Mouse (Mus musculus) megakaryocyte, embryonic 14.5 days (primary cell): Measurements from ENCODE around the gene Olfr1360. TPM values are rescaled to one million over a fixed set of nuclear protein-coding genes. Genes with fewer than 3 reads are reported as not detected.

Experiments used
- H3K27me3 ChIP-seq: replicated peaks from 2 replicates; pipeline ENCODE3; 2012; ENCODE audit warnings: inconsistent platforms
- H3K36me3 ChIP-seq: replicated peaks from 2 replicates; pipeline ENCODE3; 2012; ENCODE audit warnings: low read length, inconsistent platforms, mixed read lengths
- H3K4me1 ChIP-seq: 2 replicates; pipeline ENCODE4 v1.6.1; 2012; ENCODE audit warnings: inconsistent platforms
- H3K4me3 ChIP-seq: replicated peaks from 2 replicates; pipeline ENCODE3; 2012; ENCODE audit warnings: moderate library complexity, mild to moderate bottlenecking, inconsistent platforms
- H3K9me3 ChIP-seq: 2 replicates; pipeline ENCODE4 v1.6.1; 2012; ENCODE audit warnings: inconsistent platforms
- FLI1 ChIP-seq: IDR thresholded peaks from 2 replicates; pipeline ENCODE4 v1.6.1; 2012; ENCODE audit warnings: low read length, inconsistent platforms, mixed read lengths
- GATA1 ChIP-seq: IDR thresholded peaks from 3 replicates; pipeline ENCODE4 v1.6.1; 2012; ENCODE audit warnings: mixed read lengths, low read length, inconsistent platforms, borderline replicate concordance
- polyA plus RNA-seq: library from polyadenylated mRNA; stranded (reverse); fragments of >175 nt; gene quantifications from 2 replicates; pipeline ENCODE4 v1.2.3, GENCODE M21; 2012; ENCODE audit warnings: low replicate concordance; ENCODE audit not compliant: insufficient read depth

Olfr1360 gene
- polyA plus RNA-seq, 1 experiment, result not detected

DNA sequence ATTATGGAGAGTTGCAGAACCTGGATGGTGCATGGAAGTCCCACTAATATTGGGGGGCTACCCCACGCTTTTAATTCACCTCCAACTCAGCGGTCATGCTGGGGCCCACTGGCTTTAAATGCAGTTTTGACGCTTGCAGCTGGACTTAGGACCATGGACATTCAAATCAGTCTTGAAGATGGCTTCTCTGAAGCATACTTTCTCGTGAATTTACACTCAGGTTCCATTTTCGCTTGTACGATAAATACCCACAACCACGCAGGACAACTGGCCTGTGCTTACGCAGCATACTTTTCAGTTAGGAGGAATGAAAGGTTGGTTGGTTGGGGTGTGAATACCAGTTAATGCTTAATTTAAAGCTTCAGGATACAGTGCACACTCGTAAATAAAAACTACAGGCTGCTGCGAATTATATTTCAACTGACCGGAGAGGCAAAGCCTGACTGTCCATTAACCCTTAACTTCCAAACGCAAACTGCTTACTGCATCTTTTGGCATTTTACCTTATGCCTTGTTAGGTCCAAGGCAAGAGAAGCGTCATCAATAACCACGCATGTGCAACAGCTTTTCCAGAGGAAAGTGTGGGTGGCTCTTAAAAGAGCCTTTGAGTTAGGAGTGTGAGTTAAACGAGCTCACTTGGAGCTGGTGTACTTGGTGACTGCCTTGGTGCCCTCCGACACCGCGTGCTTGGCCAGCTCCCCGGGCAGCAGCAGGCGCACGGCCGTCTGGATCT is 38.1 kb upstream of the Olfr1360 start:
- no peaks in the 10 kb centered on the region for H3K9me3 ChIP-seq
- no peaks in the 10 kb centered on the region for H3K36me3 ChIP-seq
- no peaks in the 10 kb centered on the region for H3K27me3 ChIP-seq
- H3K4me1 ChIP-seq, result peaks cover 49% of the 10 kb centered on the region
- no peak for TF ChIP-seq GATA1
- TF ChIP-seq FLI1, result no peak
- peak overlapping the region; percentile 89 for H3K4me3 ChIP-seq

DNA sequence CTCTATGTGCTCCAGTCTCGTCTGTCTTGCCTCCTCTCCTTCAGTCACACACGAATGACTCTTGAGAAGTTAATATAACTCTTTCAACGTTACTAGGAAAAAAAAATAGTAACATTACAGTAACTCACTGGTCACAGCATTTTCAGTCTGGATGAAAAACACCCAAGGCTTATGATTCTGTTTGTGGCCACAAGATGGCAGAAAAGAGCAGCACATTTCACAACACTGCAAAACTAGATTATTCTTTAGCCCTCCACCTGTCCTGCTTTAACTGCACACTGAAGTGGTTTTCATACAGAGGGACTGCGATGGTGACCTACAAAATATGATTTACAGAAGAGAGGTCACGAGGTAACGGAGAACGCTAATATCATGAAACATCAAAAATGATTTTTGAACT is 37.5 kb upstream of the Olfr1360 start:
- Histone ChIP-seq H3K4me1 (peaks cover 43% of the 10 kb centered on the region), H3K27me3 (no peaks in the 10 kb centered on the region), H3K36me3 (no peaks in the 10 kb centered on the region), H3K9me3 (no peaks in the 10 kb centered on the region), H3K4me3 (peak overlapping the region; percentile 89)
- no peak for TF ChIP-seq GATA1
- no peak for TF ChIP-seq FLI1

DNA sequence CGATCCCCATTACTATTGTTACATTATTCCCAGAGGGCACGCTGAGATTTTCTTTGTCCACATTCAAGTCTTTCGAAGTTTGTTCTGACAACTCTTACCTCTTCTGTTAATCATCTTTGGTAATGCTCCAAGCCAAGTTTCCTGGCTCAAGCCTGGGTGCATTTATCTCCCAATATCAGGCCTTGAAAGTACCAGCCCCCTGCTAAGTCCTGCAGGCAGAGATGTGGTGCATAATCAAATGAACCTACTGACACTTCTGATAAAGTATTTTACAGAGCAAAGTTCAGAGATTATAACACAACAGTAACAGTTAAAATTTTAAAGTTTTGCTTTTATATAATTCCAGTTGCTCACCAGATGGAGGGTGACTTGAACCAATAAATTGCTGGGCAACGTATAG is 34.5 kb upstream of the Olfr1360 start:
- Histone ChIP-seq H3K27me3 (peaks cover 2% of the 10 kb centered on the region), H3K4me1 (peaks cover 24% of the 10 kb centered on the region), H3K36me3 (no peaks in the 10 kb centered on the region), H3K9me3 (no peaks in the 10 kb centered on the region), H3K4me3 (no peak overlapping the region)
- TF ChIP-seq FLI1, result no peak
- no peak for TF ChIP-seq GATA1

DNA sequence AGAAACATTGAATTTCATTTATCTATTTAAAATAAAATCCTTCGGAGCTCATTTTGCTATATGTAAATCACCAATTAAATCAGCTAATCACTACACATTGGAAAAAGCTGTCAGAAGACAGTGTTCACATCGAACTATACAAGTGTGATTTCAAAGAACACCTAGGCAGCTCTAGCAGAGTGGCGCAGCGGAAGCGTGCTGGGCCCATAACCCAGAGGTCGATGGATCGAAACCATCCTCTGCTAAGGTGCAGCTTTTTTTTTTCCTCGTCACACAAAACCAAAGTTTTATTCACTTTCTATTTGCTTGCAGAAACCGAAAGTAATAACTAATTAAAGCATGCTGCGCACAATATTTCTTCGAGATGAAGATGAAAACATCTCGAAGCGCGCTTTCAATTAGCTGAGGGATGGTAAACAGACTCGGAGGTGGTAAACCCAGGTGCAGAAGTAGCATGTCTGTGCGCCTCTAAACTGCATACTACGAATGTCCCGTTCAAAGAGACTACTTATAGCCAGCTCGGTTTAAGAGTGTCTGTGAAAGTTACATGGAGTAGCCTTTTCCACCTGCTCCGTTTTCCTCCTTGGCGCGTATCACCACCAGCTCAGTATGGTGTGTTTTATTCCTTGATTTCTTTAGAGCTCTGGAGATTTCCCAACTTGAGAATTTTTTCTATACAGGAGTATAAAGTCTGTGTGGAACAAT is 33.8 kb upstream of the Olfr1360 start:
- H3K9me3 ChIP-seq, result no peaks in the 10 kb centered on the region
- H3K4me1 ChIP-seq, result peaks cover 22% of the 10 kb centered on the region
- peak overlapping the region; percentile 93 for H3K4me3 ChIP-seq
- TF ChIP-seq GATA1, result no peak
- no peak for TF ChIP-seq FLI1
- no peaks in the 10 kb centered on the region for H3K36me3 ChIP-seq
- peaks cover 2% of the 10 kb centered on the region for H3K27me3 ChIP-seq

DNA sequence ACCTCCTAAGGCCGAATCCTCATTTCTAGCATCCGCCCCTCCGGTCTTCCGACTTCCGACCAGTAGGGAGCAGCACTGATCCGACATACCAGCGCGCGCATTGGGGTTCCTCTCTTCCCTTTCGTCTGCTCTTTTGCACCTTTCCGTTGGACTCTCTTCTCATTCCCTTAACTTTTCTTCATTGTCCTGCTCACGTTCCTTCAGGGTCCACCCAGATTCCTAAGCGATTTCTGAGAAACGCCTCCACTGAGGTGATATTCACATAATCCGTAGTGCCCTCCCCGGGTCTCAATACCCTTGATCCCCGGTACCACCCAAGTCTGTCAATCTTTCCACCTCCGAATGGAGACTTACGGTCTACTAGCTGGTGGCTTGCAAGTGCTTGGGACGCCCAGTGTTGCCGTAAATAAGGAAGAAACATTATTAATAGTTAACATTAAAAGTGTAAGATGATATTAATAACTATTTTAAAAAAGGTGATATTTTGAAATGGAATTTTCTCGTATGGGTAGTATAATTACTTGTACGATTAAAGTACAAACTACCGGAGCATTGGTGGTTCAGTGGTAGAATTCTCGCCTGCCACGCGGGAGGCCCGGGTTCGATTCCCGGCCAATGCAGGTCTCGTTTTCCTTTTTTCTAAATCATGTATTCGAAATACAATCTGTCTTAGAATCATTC is 33.0 kb upstream of the Olfr1360 start:
- Histone ChIP-seq H3K4me3 (peak overlapping the region; percentile 93), H3K27me3 (peaks cover 2% of the 10 kb centered on the region), H3K36me3 (no peaks in the 10 kb centered on the region), H3K9me3 (no peaks in the 10 kb centered on the region), H3K4me1 (peaks cover 19% of the 10 kb centered on the region)
- TF ChIP-seq FLI1 (no peak), GATA1 (no peak)

DNA sequence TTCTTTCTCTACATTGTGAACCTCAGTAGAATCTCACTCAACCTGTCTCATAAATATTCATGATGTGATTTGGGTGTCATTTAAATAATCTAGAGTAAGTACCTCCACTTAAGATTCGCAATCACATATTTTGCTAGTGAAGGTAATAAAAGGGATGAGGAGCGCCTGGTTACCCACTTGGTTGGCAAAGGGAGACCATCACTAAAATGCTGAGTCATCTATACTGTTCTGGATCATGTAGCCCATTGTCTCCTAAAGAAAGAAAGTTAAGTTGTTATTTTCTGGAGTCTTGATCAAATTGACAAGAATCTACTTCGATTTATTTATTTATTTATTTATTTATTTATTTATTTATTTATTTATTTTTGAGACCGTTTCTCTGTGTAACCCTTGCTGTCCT is 29.5 kb upstream of the Olfr1360 start:
- H3K27me3 ChIP-seq, result peaks cover 5% of the 10 kb centered on the region
- H3K4me3 ChIP-seq, result no peak overlapping the region
- TF ChIP-seq FLI1 (no peak), GATA1 (no peak)
- peaks cover 11% of the 10 kb centered on the region for H3K4me1 ChIP-seq
- H3K36me3 ChIP-seq, result no peaks in the 10 kb centered on the region
- no peaks in the 10 kb centered on the region for H3K9me3 ChIP-seq

DNA sequence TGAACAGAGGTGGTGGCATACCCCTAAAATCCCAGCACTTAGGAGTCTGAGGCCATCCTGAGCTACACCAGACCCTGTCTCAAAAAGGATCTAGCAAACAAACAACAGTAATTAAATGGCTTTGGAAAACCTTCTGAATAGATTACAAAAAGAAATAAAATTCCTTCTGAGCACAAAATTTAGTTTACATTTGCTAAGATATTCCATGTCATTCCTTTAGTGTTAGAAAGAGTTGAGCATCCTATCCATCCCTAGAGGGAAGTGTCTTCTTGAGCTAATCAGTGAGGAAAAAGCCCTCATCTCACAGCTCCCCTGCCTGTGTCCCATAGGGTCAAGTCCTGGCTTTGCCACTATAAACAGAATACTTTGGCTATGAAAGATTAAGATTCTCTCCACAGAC is 20.6 kb upstream of the Olfr1360 start, which contains the start of gene Olfr1359:
Olfr1359 (plus strand) TSS at position 301 of the 400 bp plus-strand sequence.
- no peaks in the 10 kb centered on the region for H3K9me3 ChIP-seq
- H3K36me3 ChIP-seq, result no peaks in the 10 kb centered on the region
- no peak for TF ChIP-seq GATA1
- no peak for TF ChIP-seq FLI1
- peaks cover 6% of the 10 kb centered on the region for H3K27me3 ChIP-seq
- peaks cover 12% of the 10 kb centered on the region for H3K4me1 ChIP-seq
- no peak within 1 kb of the TSS for H3K4me3 ChIP-seq

DNA sequence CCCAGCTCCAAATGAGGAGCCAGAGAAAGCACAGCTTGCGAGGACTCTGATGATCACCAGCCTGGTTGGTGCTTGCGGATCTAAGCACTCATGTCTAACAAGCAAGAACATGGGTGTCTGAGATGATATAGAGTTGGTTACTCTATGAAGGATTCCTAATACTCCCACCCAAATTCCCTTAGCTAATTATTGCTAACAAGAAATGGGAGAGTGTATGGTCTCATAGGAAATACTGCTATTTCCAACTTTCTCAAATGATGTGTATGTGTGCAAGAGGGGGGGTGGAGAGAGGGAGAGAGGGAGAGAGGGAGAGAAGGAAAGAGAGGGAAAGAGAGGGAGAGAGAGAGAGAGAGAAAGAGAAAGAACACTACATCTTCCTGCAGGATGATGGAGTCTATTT is 13.9 kb downstream of the Olfr1360 start, which contains the start of gene Olfr1361:
Olfr1361 (minus strand) TSS at position 101 of the 400 bp plus-strand sequence.
- H3K9me3 ChIP-seq, result peaks cover 5% of the 10 kb centered on the region; the same call in 1 of the 2 replicates
- TF ChIP-seq GATA1, result no peak
- TF ChIP-seq FLI1, result no peak

DNA sequence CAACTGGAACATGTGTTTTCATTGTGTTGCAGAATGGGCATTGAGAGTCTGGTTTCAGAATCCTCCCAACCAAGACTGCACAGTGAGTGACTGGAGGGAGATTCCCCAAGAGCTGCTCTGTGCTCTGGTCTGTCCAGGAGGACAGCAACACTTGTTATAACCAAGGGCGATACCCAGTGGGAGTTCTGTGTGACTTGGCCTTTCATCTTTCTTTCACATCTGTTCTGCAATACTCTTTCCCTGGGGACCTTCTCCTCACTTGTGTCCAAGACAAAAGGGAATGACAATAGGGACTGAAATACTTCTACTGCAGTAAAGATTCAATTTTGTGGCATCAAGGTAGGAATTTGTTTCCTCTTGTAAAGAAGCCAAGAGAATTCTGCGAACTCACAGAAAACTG is 34.8 kb downstream of the Olfr1360 start, which contains the start of gene Olfr11:
Olfr11 (minus strand) TSS at position 101 of the 400 bp plus-strand sequence.
- H3K27me3 ChIP-seq, result no peaks in the 10 kb centered on the region
- H3K9me3 ChIP-seq, result peaks cover 4% of the 10 kb centered on the region
- H3K36me3 ChIP-seq, result no peaks in the 10 kb centered on the region
- H3K4me1 ChIP-seq, result no peaks in the 10 kb centered on the region
- H3K4me3 ChIP-seq, result no peak within 1 kb of the TSS
- TF ChIP-seq GATA1, result no peak

More for the DNA sequence above, 13.9 kb downstream of the Olfr1360 start, which contains the start of gene Olfr1361:
- H3K4me1 ChIP-seq, result peaks cover 4% of the 10 kb centered on the region
- H3K27me3 ChIP-seq, result no peaks in the 10 kb centered on the region
- H3K36me3 ChIP-seq, result no peaks in the 10 kb centered on the region
- no peak within 1 kb of the TSS for H3K4me3 ChIP-seq

Other genes starting within 250 kb of the Olfr1360 start
- 0.07 TPM in 1 of 2 replicates, not detected in the other for gene Pgbd1, start 236.3 kb downstream of the Olfr1360 start, polyA plus RNA-seq
- gene Zscan26, start 223.7 kb downstream of the Olfr1360 start, polyA plus RNA-seq, result 0.70 TPM in 1 of 2 replicates, not detected in the other
- 0.92 TPM in 1 of 2 replicates, not detected in the other for gene Nkapl, start 208.9 kb downstream of the Olfr1360 start, polyA plus RNA-seq
- not detected in 2 replicates for gene Zkscan4, start 198.5 kb downstream of the Olfr1360 start, polyA plus RNA-seq
- gene Gm10065, start 198.0 kb downstream of the Olfr1360 start, polyA plus RNA-seq, result not detected in 2 replicates
- gene AK157302, start 182.2 kb downstream of the Olfr1360 start, polyA plus RNA-seq, result 0.04 TPM in 1 of 2 replicates, not detected in the other
- gene Gm11273, start 176.0 kb downstream of the Olfr1360 start, polyA plus RNA-seq, result 6.5 and 41.0 TPM in 2 replicates
- gene Zkscan8, start 146.3 kb downstream of the Olfr1360 start, polyA plus RNA-seq, result 0.20 TPM in 1 of 2 replicates, not detected in the other
- not detected in 2 replicates for gene Olfr1366, start 134.6 kb downstream of the Olfr1360 start, polyA plus RNA-seq
- gene Olfr1535, start 117.5 kb downstream of the Olfr1360 start, polyA plus RNA-seq, result not detected in 2 replicates
- gene Olfr1364, start 95.6 kb downstream of the Olfr1360 start, polyA plus RNA-seq, result 0.10 TPM in 1 of 2 replicates, not detected in the other
- gene Olfr1362, start 63.4 kb downstream of the Olfr1360 start, polyA plus RNA-seq, result not detected in 2 replicates
- gene Olfr11, start 34.9 kb downstream of the Olfr1360 start, polyA plus RNA-seq, result not detected in 2 replicates
- gene Olfr1361, start 14.0 kb downstream of the Olfr1360 start, polyA plus RNA-seq, result not detected in 2 replicates
- gene Olfr1359, start 20.7 kb upstream of the Olfr1360 start, polyA plus RNA-seq, result not detected in 2 replicates
- gene Hist1h2bl, start 38.7 kb upstream of the Olfr1360 start, polyA plus RNA-seq, result 3.6 TPM in 1 of 2 replicates, not detected in the other
- 46.8 and 88.4 TPM in 2 replicates for gene Hist1h2ai, start 39.0 kb upstream of the Olfr1360 start, polyA plus RNA-seq
- 72.9 and 147 TPM in 2 replicates for gene Hist1h3h, start 40.3 kb upstream of the Olfr1360 start, polyA plus RNA-seq
- 7.3 TPM in 1 of 2 replicates, not detected in the other for gene Hist1h2bm, start 44.6 kb upstream of the Olfr1360 start, polyA plus RNA-seq
- gene Hist1h4j, start 57.7 kb upstream of the Olfr1360 start, polyA plus RNA-seq, result 5.0 and 5.5 TPM in 2 replicates
- 53.8 and 106 TPM in 2 replicates for gene Hist1h4k, start 73.1 kb upstream of the Olfr1360 start, polyA plus RNA-seq
- 18.0 and 72.9 TPM in 2 replicates for gene Hist1h2ak, start 76.4 kb upstream of the Olfr1360 start, polyA plus RNA-seq
- gene Hist1h2bn, start 76.7 kb upstream of the Olfr1360 start, polyA plus RNA-seq, result 7.1 TPM in 1 of 2 replicates, not detected in the other
- gene Hist1h1b, start 103.2 kb upstream of the Olfr1360 start, polyA plus RNA-seq, result 3.0 TPM in 1 of 2 replicates, not detected in the other
- 50.5 and 69.6 TPM in 2 replicates for gene Hist1h3i, start 106.0 kb upstream of the Olfr1360 start, polyA plus RNA-seq
- 22.2 and 79.5 TPM in 2 replicates for gene Hist1h2an, start 109.8 kb upstream of the Olfr1360 start, polyA plus RNA-seq
- gene Hist1h2bp, start 110.1 kb upstream of the Olfr1360 start, polyA plus RNA-seq, result 4.6 and 20.3 TPM in 2 replicates
- 83.2 and 173 TPM in 2 replicates for gene Hist1h2bq, start 132.8 kb upstream of the Olfr1360 start, polyA plus RNA-seq
- gene Hist1h2ao, start 133.1 kb upstream of the Olfr1360 start, polyA plus RNA-seq, result not detected in 2 replicates
- 91.9 TPM in 1 of 2 replicates, not detected in the other for gene Hist1h4m, start 134.3 kb upstream of the Olfr1360 start, polyA plus RNA-seq
- 88.8 and 245 TPM in 2 replicates for gene Hist1h4n, start 154.8 kb upstream of the Olfr1360 start, polyA plus RNA-seq
- gene Hist1h2ap, start 156.1 kb upstream of the Olfr1360 start, polyA plus RNA-seq, result 10,971 and 11,665 TPM in 2 replicates
- gene Hist1h2br, start 156.3 kb upstream of the Olfr1360 start, polyA plus RNA-seq, result 74.1 and 174 TPM in 2 replicates